Mouse (Mus musculus) inflammation-experienced regulatory T-cells, adult 16 weeks (primary cell): Measurements from ENCODE around the gene Fgfrl1. TPM values are rescaled to one million over a fixed set of nuclear protein-coding genes. Genes with fewer than 3 reads are reported as not detected.

Experiments used
- polyA plus RNA-seq: library from polyadenylated mRNA; unstranded; fragments of 100-300 nt; shearing (Covaris generic); gene quantifications from one replicate; pipeline ENCODE4 v1.2.1, GENCODE M21; 2017

Gene Fgfrl1
- polyA plus RNA-seq = not detected

GRCm38 (mm10) chr5:108692271-108692670 lies at the start of gene Fgfrl1:
Fgfrl1 (plus strand) TSS chr5:108692382.

GRCm38 (mm10) chr5:108659698-108660631 lies 32.2 kb upstream of the Fgfrl1 start, which contains the start of gene Idua:
Idua (plus strand) TSS chr5:108660331.

GRCm38 (mm10) chr5:108668977-108669936 lies 22.9 kb upstream of the Fgfrl1 start, which contains the start of gene Dgkq:
Dgkq (minus strand) TSS chr5:108669672.

GRCm38 (mm10) chr5:108675251-108675816 lies 16.8 kb upstream of the Fgfrl1 start, which contains the start of gene Slc26a1:
Slc26a1 (minus strand) TSS chr5:108675569.

Other genes starting within 250 kb of the Fgfrl1 start
- gene Mfsd7a, start 243.5 kb upstream of the Fgfrl1 start, polyA plus RNA-seq = not detected
- gene Pcgf3, start 231.2 kb upstream of the Fgfrl1 start, polyA plus RNA-seq = 18.8 TPM
- gene Cplx1, start 142.4 kb upstream of the Fgfrl1 start, polyA plus RNA-seq = not detected
- gene Gak, start 62.6 kb upstream of the Fgfrl1 start, polyA plus RNA-seq = 164 TPM
- gene Tmem175, start 62.6 kb upstream of the Fgfrl1 start, polyA plus RNA-seq = 52.3 TPM
- gene Idua, start 32.1 kb upstream of the Fgfrl1 start, polyA plus RNA-seq = 56.8 TPM
- 23.2 TPM for gene Dgkq, start 22.7 kb upstream of the Fgfrl1 start, polyA plus RNA-seq
- 0.10 TPM for gene Slc26a1, start 16.8 kb upstream of the Fgfrl1 start, polyA plus RNA-seq
- not detected for gene Rnf212, start 82.6 kb downstream of the Fgfrl1 start, polyA plus RNA-seq
- gene Tmed11, start 103.0 kb downstream of the Fgfrl1 start, polyA plus RNA-seq = not detected
- gene Vmn2r8, start 116.5 kb downstream of the Fgfrl1 start, polyA plus RNA-seq = not detected
- not detected for gene Vmn2r9, start 160.2 kb downstream of the Fgfrl1 start, polyA plus RNA-seq